Mouse (Mus musculus) brain, embryonic 14.5 days (tissue): ENCODE data around the gene Stk16.

ENCODE experiments used
- CTCF ChIP-seq: fragments of 200-500 bp; IDR thresholded peaks from 2 replicates; pipeline ENCODE4 v1.5.1; 2012; ENCODE audit warnings: inconsistent platforms, mild to moderate bottlenecking, moderate library complexity, borderline replicate concordance; ENCODE audit not compliant: insufficient read depth, insufficient read length; ENCODE audit errors: extremely low read depth
- POLR2A ChIP-seq: fragments of 200-500 bp; IDR thresholded peaks from 2 replicates; pipeline ENCODE4 v1.6.1; 2012; ENCODE audit warnings: mild to moderate bottlenecking, inconsistent platforms, borderline replicate concordance; ENCODE audit not compliant: poor library complexity, insufficient read depth, insufficient read length, severe bottlenecking; ENCODE audit errors: extremely low read depth

- TF ChIP-seq CTCF (no peak), POLR2A (no peak)
Observed at GRCm38 (mm10) chr1:75208967-75209678, 1.5 kb upstream of the Stk16 start.
